Mouse (Mus musculus) CH12.LX (cell line): ENCODE measurements around the gene Sema4g. TPM values are rescaled to one million over a fixed set of nuclear protein-coding genes. Genes with fewer than 3 reads are reported as not detected.

ENCODE experiments used
- DNase-seq: peaks from one replicate; pipeline ENCODE4 v3.0.0-alpha.2; 2013; ENCODE audit errors: extremely low read depth
- H3K27ac ChIP-seq: 2 replicates; pipeline ENCODE4 v1.5.1; 2012; ENCODE audit warnings: low read depth, mild to moderate bottlenecking, control low read depth, moderate library complexity; ENCODE audit not compliant: insufficient read depth
- H3K27me3 ChIP-seq: replicated peaks from 2 replicates; pipeline ENCODE3; 2012; ENCODE audit warnings: inconsistent platforms
- H3K36me3 ChIP-seq, 2 experiments: replicated peaks in 1 of 2; 2 replicates each; pipeline versions ENCODE3 to v1.6.1; 2012; ENCODE audit warnings: inconsistent platforms in 1 of 2, low read length in 1 of 2, mild to moderate bottlenecking in 1 of 2, mixed read lengths in 1 of 2, moderate library complexity in 1 of 2; ENCODE audit not compliant: control insufficient read depth in 1 of 2, insufficient read depth in 1 of 2
- H3K4me1 ChIP-seq, 2 experiments: 2 replicates each; pipeline ENCODE4 v1.6.1; 2012; ENCODE audit warnings: inconsistent platforms in 1 of 2, moderate library complexity in 1 of 2; ENCODE audit not compliant: insufficient read depth in 2 of 2, control insufficient read depth in 1 of 2
- H3K4me2 ChIP-seq: 2 replicates; pipeline ENCODE4 v1.6.1; 2012; ENCODE audit warnings: low read depth, mild to moderate bottlenecking, control low read depth; ENCODE audit not compliant: poor library complexity, insufficient read depth, severe bottlenecking
- H3K4me3 ChIP-seq, 3 experiments: fragments of 150-350 bp in 1 of 3; sonication (generic) in 1 of 3; replicated peaks in 1 of 3; 2 replicates each; pipeline versions ENCODE3 to v1.5.1; 2011 to 2012; ENCODE audit warnings: low read depth in 2 of 3, low read length in 2 of 3, mild to moderate bottlenecking in 2 of 3, moderate library complexity in 2 of 3, control low read depth in 1 of 3, improper control_type of control experiment in 1 of 3, inconsistent platforms in 1 of 3, mixed read lengths in 1 of 3; ENCODE audit not compliant: poor library complexity in 1 of 3
- H3K79me2 ChIP-seq: replicated peaks from 2 replicates; pipeline ENCODE4 v1.6.1; 2012; ENCODE audit warnings: mild to moderate bottlenecking, moderate library complexity; ENCODE audit not compliant: control insufficient read depth, poor library complexity, insufficient read depth, severe bottlenecking; ENCODE audit errors: extremely low read depth
- H3K9ac ChIP-seq: 2 replicates; pipeline ENCODE4 v1.6.1; 2012; ENCODE audit warnings: low read depth, mild to moderate bottlenecking, control low read depth, moderate library complexity; ENCODE audit not compliant: insufficient read depth
- H3K9me3 ChIP-seq: replicated peaks from 2 replicates; pipeline ENCODE3; 2012; ENCODE audit warnings: low read length, inconsistent platforms, mixed read lengths
- CHD2 ChIP-seq: IDR thresholded peaks from 2 replicates; pipeline ENCODE4 v1.6.1; 2011; ENCODE audit warnings: low read length, improper control_type of control experiment
- CTCF ChIP-seq, 2 experiments: IDR thresholded peaks in 1 of 2; conservative IDR thresholded peaks in 1 of 2; 2 replicates each; pipeline ENCODE4 v1.5.1; 2011 to 2012; ENCODE audit warnings: low read depth in 2 of 2, low read length in 2 of 2, improper control_type of control experiment in 1 of 2, inconsistent platforms in 1 of 2, mild to moderate bottlenecking in 1 of 2, moderate library complexity in 1 of 2
- ELF1 ChIP-seq: IDR thresholded peaks from 2 replicates; pipeline ENCODE4 v1.6.1; 2014; ENCODE audit warnings: low read depth, mild to moderate bottlenecking, inconsistent platforms, low read length, improper control_type of control experiment
- EP300 ChIP-seq: IDR thresholded peaks from 2 replicates; pipeline ENCODE4 v1.6.1; 2011; ENCODE audit warnings: low read length, improper control_type of control experiment
- ETS1 ChIP-seq: conservative IDR thresholded peaks from 2 replicates; pipeline ENCODE4 v1.6.1; 2012; ENCODE audit warnings: low read depth, mild to moderate bottlenecking, inconsistent platforms, low read length, improper control_type of control experiment, moderate library complexity
- GABPA ChIP-seq: IDR thresholded peaks from 2 replicates; pipeline ENCODE4 v1.6.1; 2012; ENCODE audit warnings: low read depth, low read length, improper control_type of control experiment, inconsistent platforms; ENCODE audit not compliant: insufficient replicate concordance
- HCFC1 ChIP-seq: IDR thresholded peaks from 2 replicates; pipeline ENCODE4 v1.6.1; 2012; ENCODE audit warnings: low read depth, mild to moderate bottlenecking, inconsistent platforms, low read length, improper control_type of control experiment
- JUND ChIP-seq: conservative IDR thresholded peaks from 2 replicates; pipeline ENCODE4 v1.6.1; 2011; ENCODE audit warnings: low read depth, low read length, improper control_type of control experiment
- KAT2A ChIP-seq: IDR thresholded peaks from 2 replicates; pipeline ENCODE4 v1.6.1; 2012; ENCODE audit warnings: low read length, improper control_type of control experiment, inconsistent platforms; ENCODE audit not compliant: insufficient replicate concordance
- MAX ChIP-seq: IDR thresholded peaks from 2 replicates; pipeline ENCODE4 v1.6.1; 2011; ENCODE audit warnings: low read length, improper control_type of control experiment
- MAZ ChIP-seq: IDR thresholded peaks from 2 replicates; pipeline ENCODE4 v1.6.1; 2012; ENCODE audit warnings: low read depth, mild to moderate bottlenecking, inconsistent platforms, low read length, improper control_type of control experiment, moderate library complexity
- MXI1 ChIP-seq: IDR thresholded peaks from 2 replicates; pipeline ENCODE4 v1.6.1; 2011; ENCODE audit warnings: mild to moderate bottlenecking, low read depth, low read length, improper control_type of control experiment
- MYC ChIP-seq: IDR thresholded peaks from 2 replicates; pipeline ENCODE4 v1.6.1; 2011; ENCODE audit warnings: low read depth, mild to moderate bottlenecking, improper control_type of control experiment, low read length
- NELFE ChIP-seq: IDR thresholded peaks from 2 replicates; pipeline ENCODE4 v1.6.1; 2011; ENCODE audit warnings: low read depth, low read length, improper control_type of control experiment
- NRF1 ChIP-seq: IDR thresholded peaks from 2 replicates; pipeline ENCODE4 v1.6.1; 2014; ENCODE audit warnings: low read depth, mild to moderate bottlenecking, inconsistent platforms, low read length, improper control_type of control experiment, moderate library complexity
- PAX5 ChIP-seq: IDR thresholded peaks from 2 replicates; pipeline ENCODE4 v1.6.1; 2012; ENCODE audit warnings: low read length, inconsistent platforms, mixed read lengths
- POLR2AphosphoS2 ChIP-seq: IDR thresholded peaks from 2 replicates; pipeline ENCODE4 v1.6.1; 2011; ENCODE audit warnings: low read depth, low read length, improper control_type of control experiment
- RAD21 ChIP-seq: IDR thresholded peaks from 2 replicates; pipeline ENCODE4 v1.6.1; 2011; ENCODE audit warnings: low read depth, mild to moderate bottlenecking, low read length, improper control_type of control experiment, moderate library complexity
- RCOR1 ChIP-seq: conservative IDR thresholded peaks from 2 replicates; pipeline ENCODE4 v1.6.1; 2012; ENCODE audit warnings: low read depth, mild to moderate bottlenecking, inconsistent platforms, low read length, improper control_type of control experiment
- SIN3A ChIP-seq: IDR thresholded peaks from 2 replicates; pipeline ENCODE4 v1.6.1; 2012; ENCODE audit warnings: low read length, improper control_type of control experiment, inconsistent platforms
- SMC3 ChIP-seq: IDR thresholded peaks from 2 replicates; pipeline ENCODE4 v1.6.1; 2011; ENCODE audit warnings: low read depth, low read length, improper control_type of control experiment
- TBP ChIP-seq: conservative IDR thresholded peaks from 2 replicates; pipeline ENCODE4 v1.6.1; 2011; ENCODE audit warnings: low read depth, low read length, improper control_type of control experiment
- TCF12 ChIP-seq: IDR thresholded peaks from 2 replicates; pipeline ENCODE4 v1.6.1; 2014; ENCODE audit warnings: low read depth, mild to moderate bottlenecking, inconsistent platforms, low read length, improper control_type of control experiment
- USF1 ChIP-seq: IDR thresholded peaks from 2 replicates; pipeline ENCODE4 v1.6.1; 2014; ENCODE audit warnings: low read depth, mild to moderate bottlenecking, inconsistent platforms, low read length, improper control_type of control experiment
- USF2 ChIP-seq: conservative IDR thresholded peaks from 2 replicates; pipeline ENCODE4 v1.6.1; 2011; ENCODE audit warnings: low read depth, low read length, improper control_type of control experiment
- ZC3H11A ChIP-seq: IDR thresholded peaks from 2 replicates; pipeline ENCODE4 v1.6.1; 2012; ENCODE audit warnings: low read depth, mild to moderate bottlenecking, inconsistent platforms, low read length, improper control_type of control experiment
- ZKSCAN1 ChIP-seq: IDR thresholded peaks from 2 replicates; pipeline ENCODE4 v1.6.1; 2012; ENCODE audit warnings: low read depth, inconsistent platforms, low read length, improper control_type of control experiment, borderline replicate concordance
- ZMIZ1 ChIP-seq: IDR thresholded peaks from 2 replicates; pipeline ENCODE4 v1.6.1; 2012; ENCODE audit warnings: low read depth, mild to moderate bottlenecking, inconsistent platforms, low read length, improper control_type of control experiment
- ZNF384 ChIP-seq: IDR thresholded peaks from 2 replicates; pipeline ENCODE4 v1.6.1; 2012; ENCODE audit warnings: low read depth, low read length, improper control_type of control experiment, inconsistent platforms
- dilution Hi-C: fragments of 300-500 bp; cut with MboI; formaldehyde crosslinking; loops from 2 replicates; pipeline ENCODE4 v1.14.3; 2020; ENCODE audit warnings: low sequenced_read_pairs; ENCODE audit not compliant: extremely low pct_unique_long_range_greater_than_20kb, extremely low pct_ligation_motif_present
- in situ Hi-C: fragments of 300-500 bp; cut with MboI; formaldehyde crosslinking; loops from 3 replicates; pipeline ENCODE4 v1.14.3; 2019; ENCODE audit warnings: low sequenced_read_pairs, low pct_ligation_motif_present, low pct_unique_long_range_greater_than_20kb, mixed read lengths
- polyA plus RNA-seq: library from polyadenylated mRNA; unstranded; fragments of >175 nt; gene quantifications from 2 replicates; pipeline ENCODE4 v1.2.1, GENCODE M21; 2012; ENCODE audit warnings: low read depth; ENCODE audit not compliant: insufficient read length
- total RNA-seq, 2 experiments: library from RNA; depleted of rRNA; stranded (reverse); fragments of 300-350 nt in 1 of 2; fragments of >200 nt in 1 of 2; gene quantifications; 2 replicates each; pipeline ENCODE4 v1.2.3; 2012 to 2014

Sema4g gene
- total and polyA plus RNA-seq, 3 experiments, result 0.71 to 8.4 (median 1.1) TPM

DNA sequence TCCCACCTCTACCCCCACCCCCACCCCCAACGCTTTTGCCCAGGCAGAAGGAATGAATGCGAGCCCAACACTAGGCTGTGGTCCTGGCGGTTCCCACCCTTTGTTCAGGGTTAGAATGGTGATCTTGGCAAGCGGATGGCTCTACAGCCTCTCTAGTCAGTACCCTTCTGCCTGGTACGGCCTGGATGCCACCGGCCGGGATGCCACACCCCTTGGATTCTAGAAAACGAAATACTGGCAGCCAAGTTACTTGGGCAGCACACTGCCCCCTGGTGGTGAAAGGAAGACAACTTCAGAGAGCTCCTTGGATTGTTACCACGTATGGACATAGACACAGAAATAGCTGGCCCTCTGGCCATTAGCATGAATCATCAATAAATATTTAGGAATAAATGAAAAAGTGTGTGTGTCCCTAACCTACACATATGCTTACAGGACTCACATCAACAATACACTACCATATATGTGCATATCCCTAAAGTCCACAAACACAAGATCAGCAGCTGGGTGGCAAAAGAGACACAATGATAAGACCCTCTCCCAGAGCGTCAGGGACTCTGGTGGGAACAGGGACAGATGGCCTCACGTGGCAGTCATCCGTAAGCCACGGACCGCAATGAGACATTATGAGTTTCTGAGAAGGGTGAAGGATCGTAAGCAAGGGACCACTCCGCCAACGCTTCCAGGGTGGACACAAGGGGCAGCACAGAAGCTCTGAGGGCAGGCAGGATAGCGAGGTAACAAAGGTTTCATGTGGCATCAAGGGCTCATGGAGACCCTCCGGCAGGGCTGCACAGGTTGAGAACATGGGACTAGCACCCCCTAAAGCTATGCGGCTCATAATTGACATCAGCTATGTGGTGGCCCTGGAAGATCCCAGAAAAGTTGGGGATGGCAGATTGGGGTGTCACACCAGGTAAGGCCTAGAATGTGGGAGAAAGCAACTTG is 42.1 kb downstream of the Sema4g start:
- in situ Hi-C loops (loop anchor here (25.0 kb wide), 1 partner anchor 444 kb away; no protein-coding TSS in a partner anchor), dilution Hi-C loops (no loop called here)
- DNase-seq, result peak; percentile 90
- Histone ChIP-seq H3K9me3 (no peaks in the 10 kb centered on the region), H3K36me3 (peaks cover 0 to 10% of the 10 kb centered on the region in 2 experiments), H3K27ac (no peak overlapping the region), H3K4me3 (peak overlapping the region; percentile 17 to 49 (median 48)), H3K4me1 (peaks cover 8 to 17% of the 10 kb centered on the region in 2 experiments), H3K9ac (peak overlapping the region; percentile 25; the same call in 1 of the 2 replicates), H3K27me3 (peaks cover 44% of the 10 kb centered on the region), H3K79me2 (no peaks in the 10 kb centered on the region), H3K4me2 (peak overlapping the region; percentile 92)
- TF ChIP-seq SIN3A (peak; percentile 58; the same call in 1 of the 2 replicates), ZNF384 (no peak), ZMIZ1 (no peak), ELF1 (no peak), SMC3 (peak; percentile 73), JUND (no peak), USF2 (no peak), CHD2 (0 out of 2 replicates have a peak, but pooled peaks have one; percentile 27), MYC (no peak), GABPA (no peak), CTCF (conservative IDR thresholded peaks at IDR 0.05 in 1 of 2, IDR thresholded peaks at IDR 0.05 in 1 of 2; ENCODE audit: low read depth in 2 of 2, low read length in 2 of 2) (peak; percentile 61 to 89), RAD21 (peak; percentile 47), POLR2AphosphoS2 (no peak), KAT2A (no peak)

DNA sequence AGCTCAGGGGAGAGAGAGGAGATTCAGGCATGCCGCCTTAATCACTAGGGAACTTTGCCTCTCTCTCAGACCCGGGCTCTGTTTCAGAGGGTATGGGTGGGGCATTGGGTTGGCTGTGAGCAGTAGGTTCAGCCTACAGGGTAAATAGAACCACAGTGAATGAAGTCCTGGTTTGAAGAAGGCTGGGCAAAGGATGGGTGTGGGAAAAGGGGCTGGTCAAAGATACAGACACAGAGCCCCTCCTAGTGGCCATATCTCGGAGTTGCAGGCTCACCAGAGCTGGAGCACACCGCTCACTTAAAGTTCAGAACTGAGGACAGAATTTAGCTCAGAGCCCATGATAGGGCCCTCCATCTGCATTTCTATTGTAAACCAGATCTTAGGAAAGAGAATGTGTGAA is 42.9 kb downstream of the Sema4g start:
- peak; percentile 76 for DNase-seq
- H3K79me2 ChIP-seq, result no peaks in the 10 kb centered on the region
- H3K4me2 ChIP-seq, result no peak overlapping the region
- H3K9ac ChIP-seq, result no peak overlapping the region
- no peak overlapping the region for H3K27ac ChIP-seq
- in situ Hi-C loops, result loop anchor here (25.0 kb wide), 1 partner anchor 444 kb away; no protein-coding TSS in a partner anchor
- dilution Hi-C loops, result no loop called here
- peaks cover 43% of the 10 kb centered on the region for H3K27me3 ChIP-seq
- no peaks in the 10 kb centered on the region for H3K9me3 ChIP-seq
- H3K36me3 ChIP-seq, result peaks cover 0 to 3% of the 10 kb centered on the region in 2 experiments
- no peak overlapping the region for H3K4me3 ChIP-seq
- peaks cover 8 to 17% of the 10 kb centered on the region in 2 experiments for H3K4me1 ChIP-seq
- no peak for TF ChIP-seq ZKSCAN1
- no peak for TF ChIP-seq HCFC1
- no peak for TF ChIP-seq TBP
- TF ChIP-seq ETS1, result no peak
- 0 out of 2 replicates have a peak, but pooled peaks have one; percentile 55 for TF ChIP-seq MYC
- 0 out of 2 replicates have a peak, but pooled peaks have one; percentile 56 for TF ChIP-seq MAZ
- TF ChIP-seq ZMIZ1, result no peak
- no peak for TF ChIP-seq USF1
- peak; percentile 49 for TF ChIP-seq ZC3H11A
- TF ChIP-seq JUND, result no peak
- TF ChIP-seq SMC3, result peak; percentile 71
- peak; percentile 96 for TF ChIP-seq RAD21
- TF ChIP-seq NELFE, result no peak; the same call in 1 of the 2 replicates
- TF ChIP-seq MXI1, result 0 out of 2 replicates have a peak, but pooled peaks have one; percentile 20
- no peak for TF ChIP-seq RCOR1
- no peak for TF ChIP-seq PAX5
- TF ChIP-seq POLR2AphosphoS2, result no peak
- TF ChIP-seq EP300, result no peak
- TF ChIP-seq MAX, result 0 out of 2 replicates have a peak, but pooled peaks have one; percentile 27
- TF ChIP-seq NRF1, result no peak
- TF ChIP-seq KAT2A, result no peak
- TF ChIP-seq TCF12, result 0 out of 2 replicates have a peak, but pooled peaks have one; percentile 14
